Mouse (Mus musculus) kidney, adult 2 months (tissue): Measurements from ENCODE around the gene Osm.

ENCODE experiments used
- CTCF ChIP-seq: fragments of 200-500 bp; conservative IDR thresholded peaks from 2 replicates; pipeline ENCODE4 v1.5.1; 2011; ENCODE audit warnings: low read depth, mild to moderate bottlenecking, control low read depth, low read length, moderate library complexity, mixed read lengths; ENCODE audit not compliant: insufficient read depth, insufficient read length
- POLR2A ChIP-seq: fragments of 200-500 bp; IDR thresholded peaks from one replicate; pipeline ENCODE4 v1.6.1; 2011; ENCODE audit warnings: low read depth, low read length, control low read depth

- TF ChIP-seq CTCF (no peak), POLR2A (no peak)
These were observed 10.4 kb downstream of the Osm start for GRCm38 (mm10) chr11:4246623-4247022.
